Mouse (Mus musculus) left cerebral cortex, postnatal 25 days (tissue): ENCODE measurements at regions not wholly inside any gene's neighbourhood (a gene's known extent, or its start where the extent isn't known, plus 50 kb on each side); places are given as distances from the start of the nearest gene placed in this dataset.
"Not testable (repeated sequence)": the region's sequence is repeated elsewhere in the genome, so short reads cannot be mapped to it uniquely, and the experiment has no call there.

Experiments
- DNase-seq, 2 experiments: peaks; one replicate each; pipeline ENCODE4 v3.0.0; 2022; ENCODE audit warnings: low spot score in 2 of 2, mixed read lengths in 1 of 2
- intact Hi-C: fragments of 180-260 bp; cut with DNase I; formaldehyde crosslinking; loops from one replicate; pipeline ENCODE4 v1.15.1; 2025

DNA sequence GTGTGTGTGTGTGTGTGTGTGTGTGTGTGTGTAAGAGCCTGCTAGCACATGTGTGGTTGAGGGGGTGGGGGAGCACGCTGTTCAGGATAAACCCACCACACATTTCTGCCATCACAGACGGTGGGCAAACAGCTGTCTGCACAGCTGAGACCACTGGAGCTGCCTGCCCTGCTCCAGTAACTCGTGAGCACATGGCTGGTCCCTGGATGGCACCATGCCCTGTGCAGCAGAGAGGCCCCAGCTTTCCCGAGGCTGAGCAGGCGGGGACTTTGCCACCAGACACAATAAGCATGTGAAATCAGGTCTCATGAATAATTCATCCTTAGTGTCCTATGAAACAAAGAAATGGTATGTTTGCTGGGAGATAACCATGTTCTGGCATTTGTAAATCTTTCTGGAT lies 125.3 kb upstream of the Mpdz start:
- intact Hi-C loops: loop anchor here (2.0 to 10.0 kb wide), 2 partner anchors 945 to 1617 kb away; no protein-coding TSS in a partner anchor
- DNase-seq: peak in 1 of 2 experiments; percentile 42

DNA sequence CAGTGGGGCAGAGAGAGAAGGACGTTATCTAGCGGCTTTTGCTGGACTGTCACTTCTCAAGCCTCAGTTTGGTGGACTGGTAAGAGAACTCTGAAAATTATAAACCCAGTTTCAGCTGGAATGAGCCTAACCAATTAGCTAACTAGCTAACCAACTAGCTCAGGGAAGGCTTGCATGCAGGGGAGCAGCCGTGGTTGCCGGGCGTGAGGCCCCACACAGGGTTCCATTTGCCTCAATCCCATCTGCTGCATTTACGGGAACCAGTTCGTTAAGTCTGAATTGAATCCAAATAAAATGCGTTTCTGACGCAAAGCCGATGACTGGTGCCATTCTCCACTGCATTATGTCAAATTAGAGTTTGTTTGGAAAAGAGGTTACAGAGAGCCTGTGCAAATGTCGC lies 123.9 kb upstream of the Mpdz start:
- intact Hi-C loops: loop anchor here (1.0 to 10.0 kb wide), 3 partner anchors 946 to 1618 kb away; no protein-coding TSS in a partner anchor
- DNase-seq: peak in 1 of 2 experiments; percentile 42

DNA sequence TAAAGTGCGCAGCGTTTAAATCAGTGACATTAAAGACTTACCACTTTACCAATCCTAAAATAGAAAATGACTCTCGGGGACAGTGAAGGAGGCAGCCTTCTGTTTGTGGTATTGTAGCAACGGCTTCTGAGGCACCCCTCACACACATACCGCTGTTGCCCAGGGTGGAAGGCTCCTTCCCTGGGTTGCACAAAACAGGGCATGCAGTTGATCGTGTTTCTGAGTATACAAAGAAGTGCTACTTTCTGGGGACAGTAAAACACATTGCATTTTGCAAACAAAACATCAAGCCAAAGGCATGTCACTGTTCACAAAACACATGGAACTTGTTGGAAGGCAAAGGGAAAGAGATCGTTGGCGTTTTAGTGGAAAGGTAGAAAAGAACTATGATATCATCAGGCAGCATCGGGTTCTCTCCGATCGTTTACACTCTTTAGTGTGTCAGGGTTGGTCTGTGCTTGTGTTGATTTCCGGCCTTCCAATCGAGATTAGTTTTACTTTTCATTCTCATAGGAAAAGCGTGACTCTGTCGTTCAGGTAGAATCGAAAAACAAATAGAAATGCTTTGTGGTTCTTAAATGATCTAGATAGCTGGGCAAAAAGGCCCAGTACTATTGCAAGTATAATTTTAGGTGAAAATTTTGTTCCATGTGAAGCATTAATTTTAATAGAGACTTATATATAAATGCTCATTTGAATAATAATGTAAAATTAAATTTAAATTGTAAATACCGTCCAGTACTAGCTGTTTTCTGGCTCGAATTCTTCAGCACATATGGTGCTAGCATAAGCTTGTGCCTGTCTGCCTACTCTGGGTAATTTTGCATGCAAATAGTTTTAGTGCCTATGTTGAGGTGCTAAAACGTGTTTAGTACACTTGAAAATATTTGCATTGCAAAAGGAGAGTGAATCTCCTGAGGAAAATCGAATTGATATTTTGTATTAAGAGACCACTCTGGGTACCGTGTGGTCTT lies 123.1 kb upstream of the Mpdz start:
- DNase-seq: peak in 1 of 2 experiments; percentile 81

DNA sequence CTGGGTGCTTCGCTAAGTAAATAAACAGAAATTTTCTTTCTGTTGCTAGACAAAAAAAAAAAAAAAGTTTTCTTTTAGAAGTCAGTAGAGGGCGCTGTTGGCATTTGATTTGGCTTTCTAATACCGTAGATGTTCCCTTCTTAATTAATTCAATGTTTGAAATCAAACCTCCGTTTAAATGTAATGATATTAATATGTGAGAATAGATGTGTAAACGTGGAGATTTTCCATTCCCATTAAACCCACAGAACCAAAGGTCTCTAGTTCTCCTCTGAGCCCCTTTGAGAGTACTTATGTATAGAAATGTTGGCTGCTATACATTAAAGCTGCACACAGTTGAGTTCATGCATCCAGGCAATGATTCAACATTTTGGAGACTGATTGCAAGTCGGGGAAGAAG lies 121.8 kb upstream of the Mpdz start:
- peak in 1 of 2 experiments; percentile 40 for DNase-seq
- intact Hi-C loops: loop anchor here (2.0 to 10.0 kb wide), 7 partner anchors 67 to 1620 kb away; no protein-coding TSS in a partner anchor

More for the DNA sequence above, 123.1 kb upstream of the Mpdz start:
- intact Hi-C loops: loop anchor here (1.0 to 10.0 kb wide), 5 partner anchors 939 to 1619 kb away; no protein-coding TSS in a partner anchor

DNA sequence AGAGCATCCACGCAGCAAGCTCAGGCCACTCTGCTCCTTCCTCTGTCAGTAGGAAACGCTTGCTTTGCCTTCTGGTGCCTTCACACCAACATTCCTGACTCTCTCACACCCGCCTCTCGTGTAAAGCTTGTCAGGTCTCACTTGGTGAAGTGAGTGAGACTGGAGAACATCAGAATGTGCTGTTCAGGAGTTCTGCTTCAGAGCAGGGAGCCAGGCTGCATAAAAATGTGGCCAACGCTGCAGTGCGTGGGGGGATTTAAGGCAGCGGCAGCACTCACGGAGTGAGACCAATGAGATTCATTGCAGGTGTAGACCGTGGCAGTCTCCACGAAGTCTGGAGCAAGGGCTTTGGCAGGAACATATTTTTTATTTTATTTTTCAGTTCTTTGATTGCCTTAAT lies 121.0 kb upstream of the Mpdz start:
- intact Hi-C loops: loop anchor here (5.0 to 10.0 kb wide), 5 partner anchors 66 to 1621 kb away; no protein-coding TSS in a partner anchor
- peak; percentile 60 to 89 for DNase-seq

DNA sequence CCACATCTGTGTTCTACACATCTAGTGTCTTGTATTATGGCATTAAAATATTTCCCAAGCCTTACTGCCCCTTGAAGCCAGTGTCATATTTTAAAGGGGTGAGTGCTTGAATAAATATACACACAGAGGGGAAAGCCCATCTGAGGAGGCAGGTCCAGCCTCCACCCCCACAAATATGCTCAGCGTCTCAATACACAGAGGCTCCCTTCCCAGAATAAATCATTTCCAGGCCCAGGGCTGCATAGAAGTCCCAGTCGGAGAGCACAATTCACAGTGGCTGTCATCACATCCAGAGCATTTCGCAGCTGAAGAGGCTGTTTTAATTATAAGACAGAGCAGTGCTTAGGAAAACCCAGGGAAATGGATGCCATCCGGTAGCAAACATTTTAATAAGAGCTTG lies 118.8 kb upstream of the Mpdz start:
- intact Hi-C loops: loop anchor here (5.0 to 10.0 kb wide), 5 partner anchors 64 to 1623 kb away; no protein-coding TSS in a partner anchor

DNA sequence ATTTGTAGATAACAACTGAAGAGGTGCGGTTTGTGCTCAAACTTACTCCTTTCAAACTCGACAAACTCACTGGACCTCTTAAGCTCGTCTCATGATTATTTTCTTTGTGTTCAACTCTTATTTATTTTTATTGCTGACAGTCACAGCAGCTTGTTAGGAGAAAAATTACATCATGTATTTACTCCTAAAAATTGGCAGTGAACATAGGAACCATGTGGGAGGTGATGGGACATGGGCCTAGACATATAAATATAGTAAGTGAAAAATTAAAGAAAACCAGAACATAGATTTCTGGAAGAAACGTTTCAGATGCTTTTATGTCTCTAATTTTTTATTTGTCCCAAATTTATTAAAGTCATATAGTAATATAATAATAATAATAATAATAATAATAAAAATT lies 108.2 kb upstream of the Mpdz start:
- intact Hi-C loops: no loop called here
- DNase-seq: peak in 1 of 2 experiments; percentile 26

More for the DNA sequence above, 118.8 kb upstream of the Mpdz start:
- DNase-seq: no peak

DNA sequence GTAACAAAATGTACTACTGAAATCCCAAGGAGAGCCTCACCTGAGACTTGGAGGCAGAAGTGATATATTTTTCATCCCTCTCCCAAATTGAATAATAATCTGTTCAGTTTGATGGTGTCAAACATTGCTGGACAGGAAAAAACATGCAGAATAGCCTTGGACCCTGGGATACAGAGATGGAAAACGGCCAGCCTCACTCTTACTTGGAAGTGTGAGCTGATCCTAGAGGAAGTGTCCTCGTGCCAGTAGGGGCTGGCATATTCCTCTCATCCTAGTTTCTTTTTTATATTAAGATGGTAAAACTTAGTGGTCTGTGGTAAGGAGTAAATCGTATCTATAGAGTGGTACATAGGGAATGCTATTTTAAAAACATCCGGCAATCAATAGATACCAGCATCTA lies 107.6 kb upstream of the Mpdz start:
- DNase-seq: no peak
- intact Hi-C loops: no loop called here

DNA sequence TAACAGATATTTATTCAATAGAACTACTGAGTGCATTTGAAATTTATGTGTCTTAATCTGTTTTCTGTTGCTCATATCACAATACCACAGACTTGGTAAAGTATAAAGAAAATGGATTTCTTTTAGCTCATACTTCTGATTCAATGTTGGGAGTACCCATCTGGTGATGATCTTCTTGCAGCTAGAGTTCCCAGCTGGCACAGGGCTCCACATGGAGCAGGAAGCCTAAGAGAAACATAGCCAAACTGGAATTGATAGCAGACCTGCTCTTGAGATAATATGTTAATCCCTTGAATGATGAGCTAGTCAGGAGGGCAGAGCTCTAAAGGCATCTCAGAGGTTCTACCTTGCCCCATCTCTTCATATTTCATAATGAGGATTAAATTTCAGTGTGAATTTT lies 97.9 kb upstream of the Mpdz start:
- intact Hi-C loops: no loop called here
- DNase-seq: peak in 1 of 2 experiments; percentile 27

DNA sequence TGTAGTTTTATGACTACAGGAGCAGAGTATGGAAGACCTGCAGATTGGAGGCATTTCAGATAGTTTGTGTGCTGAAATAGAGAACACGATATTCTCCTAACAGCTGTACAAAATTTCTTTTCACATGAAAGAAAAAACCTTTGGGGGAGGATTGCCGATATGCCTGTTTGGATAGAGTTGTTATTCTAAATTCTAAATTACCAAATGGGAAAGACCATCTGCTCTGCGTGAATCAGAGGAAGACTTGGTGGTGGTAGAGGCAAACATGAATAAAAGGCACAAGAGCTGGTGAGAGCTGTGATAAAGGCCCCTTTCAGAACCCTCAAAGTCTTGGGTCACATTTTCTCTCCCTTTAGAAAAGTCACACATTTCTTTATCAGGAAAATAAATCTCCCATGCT lies 96.9 kb upstream of the Mpdz start:
- intact Hi-C loops: no loop called here
- peak in 1 of 2 experiments; percentile 54 for DNase-seq

DNA sequence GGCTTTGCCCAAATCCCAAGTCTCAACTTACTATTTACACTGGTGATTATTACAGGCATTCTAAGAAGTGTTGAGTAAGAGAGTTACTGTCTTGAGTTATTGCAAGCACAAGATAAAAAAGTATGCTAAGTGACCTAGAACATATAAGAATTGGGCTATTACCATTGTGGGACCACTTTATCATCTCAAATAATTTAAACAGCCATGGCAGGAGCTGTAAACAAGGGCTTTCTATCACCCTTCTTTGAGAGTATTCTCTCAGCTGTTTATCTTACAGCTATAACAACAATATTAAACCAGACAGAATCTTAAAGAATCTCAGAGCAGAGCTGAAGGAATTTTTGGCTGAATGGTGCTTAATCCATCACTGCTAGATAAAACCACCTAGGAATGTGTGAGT lies 94.2 kb upstream of the Mpdz start:
- no peak for DNase-seq
- intact Hi-C loops: no loop called here

DNA sequence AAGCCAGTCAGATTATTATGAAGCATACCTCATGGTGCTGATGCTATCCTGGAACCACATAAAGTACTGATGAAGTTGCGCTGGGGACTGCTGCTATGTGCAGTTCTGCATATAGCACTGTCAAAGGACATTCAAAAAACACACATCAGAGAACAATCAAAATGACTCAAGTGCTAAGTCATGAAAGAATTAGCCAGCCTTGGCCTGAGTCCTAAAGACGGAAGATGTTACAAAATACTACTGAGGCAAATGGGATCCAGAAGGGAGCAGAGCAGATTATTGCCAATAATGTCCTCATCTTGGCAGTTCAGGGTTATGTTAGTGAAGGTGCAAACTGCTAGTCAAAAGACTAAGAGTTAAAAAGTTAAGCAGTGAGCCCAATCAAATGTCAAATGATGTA lies 87.9 kb upstream of the Mpdz start:
- DNase-seq: no peak
- intact Hi-C loops: no loop called here

DNA sequence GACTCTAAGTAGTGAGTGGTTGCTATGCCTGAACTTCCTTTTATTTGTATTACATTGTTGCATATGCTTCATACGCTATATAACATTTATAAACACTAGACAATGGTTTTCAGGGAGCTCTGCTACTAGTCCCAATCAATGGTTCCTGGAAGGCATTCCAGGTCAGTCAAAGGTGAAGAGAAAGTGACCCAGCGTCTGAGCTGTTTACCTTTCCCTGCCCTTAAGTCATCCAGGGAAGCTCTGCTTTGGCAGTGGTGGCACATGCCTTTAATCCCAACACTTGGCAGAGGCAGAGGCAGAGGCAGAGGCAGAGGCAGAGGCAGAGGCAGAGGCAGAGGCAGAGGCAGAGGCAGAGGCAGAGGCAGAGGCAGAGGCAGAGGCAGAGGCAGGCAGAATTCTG lies 76.5 kb upstream of the Mpdz start:
- DNase-seq, intact Hi-C loops: not testable (repeated sequence)

DNA sequence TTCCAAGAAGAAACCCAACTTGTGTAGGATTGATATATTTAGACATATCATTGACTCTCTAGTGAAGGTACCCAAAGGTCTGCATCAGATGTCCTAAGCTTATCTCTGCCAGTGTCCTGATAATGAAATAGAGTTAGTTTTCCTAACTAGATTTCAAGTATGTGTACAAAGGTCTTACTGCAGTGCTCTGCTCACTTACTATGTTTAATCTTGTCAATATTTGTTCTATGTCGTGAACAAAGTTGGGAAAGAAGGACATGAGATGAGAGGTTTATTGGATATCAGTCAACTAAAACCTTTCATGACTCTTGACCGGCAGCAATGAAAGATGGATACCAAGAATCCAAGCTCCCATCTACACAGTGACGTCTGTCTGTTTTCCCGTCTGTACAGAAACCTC lies 71.9 kb upstream of the Mpdz start:
- intact Hi-C loops: no loop called here
- DNase-seq: no peak

DNA sequence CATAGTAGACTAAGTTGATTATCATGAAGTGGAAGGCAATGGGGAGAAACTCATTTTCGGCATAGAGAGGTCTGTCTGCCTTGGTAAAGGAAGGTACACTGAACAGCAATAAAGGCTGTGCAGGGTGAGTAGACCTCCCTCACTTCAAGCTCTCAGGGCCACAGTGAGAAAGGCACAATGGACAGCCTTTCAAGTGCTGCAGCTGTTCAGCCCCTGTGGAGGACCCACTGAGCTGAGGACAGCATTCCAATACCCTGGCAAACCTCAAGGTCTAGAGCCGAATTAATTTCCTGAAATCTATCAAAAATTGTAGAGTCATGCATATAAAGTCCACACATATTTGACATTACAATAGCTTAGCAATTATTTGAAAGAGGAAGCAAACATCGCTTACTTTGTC lies 69.8 kb upstream of the Mpdz start:
- no peak for DNase-seq
- intact Hi-C loops: no loop called here

DNA sequence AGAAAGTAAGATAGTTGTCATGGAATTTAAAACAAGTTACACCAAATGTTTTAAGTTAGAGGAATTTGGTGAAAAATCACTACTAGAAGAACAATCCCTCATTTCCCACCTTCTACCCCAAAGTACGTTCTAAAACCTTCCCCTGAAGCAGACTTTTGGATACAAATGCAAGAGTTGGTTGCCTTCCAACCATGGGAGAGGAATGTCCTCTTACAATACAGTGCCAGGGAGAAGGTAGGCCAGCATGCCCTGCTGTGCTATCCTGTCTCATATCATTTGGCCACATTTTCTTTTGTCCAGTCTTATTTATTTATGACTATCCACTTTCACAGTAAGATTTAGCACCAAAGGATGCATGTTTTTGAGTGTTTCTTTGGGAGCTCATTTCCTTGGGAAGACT lies 66.2 kb upstream of the Mpdz start:
- no peak for DNase-seq
- intact Hi-C loops: no loop called here

DNA sequence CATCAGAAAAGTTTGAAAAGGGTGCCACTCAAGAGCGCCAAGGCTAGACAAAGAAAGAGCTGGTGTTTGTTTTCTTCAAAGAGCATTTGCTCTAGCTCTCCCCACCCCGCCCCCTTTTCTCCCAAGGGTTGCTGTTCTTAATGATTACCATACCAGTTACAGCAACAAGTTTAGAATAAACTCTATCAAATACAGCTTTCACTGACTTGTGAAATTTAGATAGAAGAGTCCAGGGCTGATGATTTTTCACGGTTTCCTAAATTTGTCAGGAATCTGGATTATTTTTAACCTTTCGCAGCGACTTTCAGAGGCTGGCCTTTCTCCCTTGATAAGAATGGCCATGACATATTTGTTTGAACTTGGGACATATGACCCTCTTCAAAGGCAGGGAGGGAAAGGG lies 64.2 kb upstream of the Mpdz start:
- intact Hi-C loops: no loop called here

DNA sequence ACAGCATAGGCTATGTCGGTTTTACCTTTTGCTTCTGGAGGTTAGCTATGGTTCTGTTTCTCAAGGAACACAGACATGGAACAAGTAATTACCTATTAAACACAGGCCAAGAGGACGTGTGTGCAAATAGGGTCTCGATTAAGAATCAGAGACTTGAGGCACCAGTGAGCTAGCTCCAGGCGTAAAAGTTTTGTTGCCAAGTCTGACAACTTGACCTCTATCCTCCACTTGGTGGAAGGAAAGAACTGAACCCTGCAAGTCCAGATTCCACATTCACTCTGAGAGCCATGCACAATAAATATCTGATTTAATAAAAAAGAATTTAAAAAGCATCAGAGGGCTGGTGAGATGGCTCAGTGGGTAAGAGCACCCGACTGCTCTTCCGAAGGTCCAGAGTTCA lies 63.7 kb upstream of the Mpdz start:
- DNase-seq: no peak
- intact Hi-C loops: no loop called here

More for the DNA sequence above, 64.2 kb upstream of the Mpdz start:
- DNase-seq: no peak

DNA sequence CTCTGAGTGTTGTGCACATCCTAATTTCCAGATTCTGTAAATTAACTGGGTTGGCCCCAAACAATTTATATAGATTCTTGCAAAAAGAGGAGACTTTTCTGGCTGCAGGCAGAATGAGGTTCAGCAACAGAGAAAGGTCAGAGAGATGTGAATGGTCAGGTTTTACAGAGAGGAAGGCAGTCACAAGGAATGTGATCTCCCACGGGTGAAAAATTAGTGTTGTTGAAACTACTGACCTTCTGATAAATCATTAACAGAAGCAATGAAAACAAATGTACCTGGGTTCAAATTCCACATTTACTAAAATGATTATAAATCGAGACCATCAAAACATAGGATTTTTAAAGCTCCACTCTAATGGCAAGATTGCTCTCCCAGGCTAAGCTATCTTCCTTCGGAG lies 62.5 kb upstream of the Mpdz start:
- intact Hi-C loops: no loop called here
- DNase-seq: no peak

DNA sequence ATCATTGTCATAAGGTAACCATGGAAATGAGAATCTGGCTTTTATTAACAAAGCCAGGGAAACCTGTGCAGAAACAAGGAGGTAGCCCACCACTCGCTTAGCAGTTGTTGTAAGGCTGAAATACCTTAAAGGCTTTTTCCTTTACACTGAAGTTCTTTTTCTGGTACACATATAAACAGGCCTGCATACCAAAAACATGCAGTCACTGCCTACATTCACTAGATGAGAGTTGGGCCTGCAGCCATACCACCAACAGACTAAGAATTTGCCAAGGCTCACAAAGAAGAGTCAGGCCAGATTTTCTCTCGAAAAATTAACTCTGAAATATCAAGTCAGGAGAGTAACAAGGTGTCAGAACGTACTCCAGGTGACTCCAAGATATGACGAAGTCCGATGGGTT lies 61.3 kb upstream of the Mpdz start:
- DNase-seq: no peak
- intact Hi-C loops: no loop called here

DNA sequence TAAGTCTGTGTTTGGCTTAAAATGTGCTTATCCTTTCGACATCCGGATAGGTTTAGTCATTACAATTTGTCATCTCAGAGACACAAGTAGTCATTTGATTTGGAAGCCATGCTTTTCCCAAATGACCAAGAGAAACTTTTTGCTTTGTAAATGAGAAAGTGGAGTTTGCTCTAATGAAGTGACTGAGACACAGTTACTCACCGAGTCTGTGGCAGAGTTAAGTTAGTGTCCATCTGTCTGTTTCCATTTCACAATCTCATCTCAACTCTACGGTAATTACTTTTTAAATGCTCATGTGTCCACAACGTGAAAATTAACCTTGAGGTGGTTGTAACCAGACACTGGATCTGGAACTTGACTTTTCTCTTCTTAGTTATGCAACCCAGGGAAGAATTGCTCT lies 59.2 kb upstream of the Mpdz start:
- intact Hi-C loops: no loop called here

More for the DNA sequence above, 59.2 kb upstream of the Mpdz start:
- no peak for DNase-seq
